Mouse (Mus musculus): ENCODE measurements around the gene Fcrl1.
"Not testable (repeated sequence)": the region's sequence is repeated elsewhere in the genome, so short reads cannot be mapped to it uniquely, and the experiment has no call there.

Fcrl1 gene

GRCm38 (mm10) chr3:87376195-87377165, at the start of gene Fcrl1:
Fcrl1 (plus strand) TSS chr3:87376387.
- no peak for DNase-seq

GRCm38 (mm10) chr3:87337899-87338298, 38.3 kb upstream of the Fcrl1 start:
- no peak for DNase-seq

- DNase-seq, result not testable (repeated sequence)
Observed at GRCm38 (mm10) chr3:87350992-87351391, 25.2 kb upstream of the Fcrl1 start.

GRCm38 (mm10) chr3:87357581-87357980, 18.6 kb upstream of the Fcrl1 start, which contains the start of gene Cd5l:
Cd5l (plus strand) TSS chr3:87357881.
- DNase-seq, result no peak

GRCm38 (mm10) chr3:87359215-87359614, 17.0 kb upstream of the Fcrl1 start:
- DNase-seq, result no peak

GRCm38 (mm10) chr3:87360466-87360865, 15.7 kb upstream of the Fcrl1 start:
- no peak for DNase-seq

GRCm38 (mm10) chr3:87365691-87366090, 10.5 kb upstream of the Fcrl1 start:
- DNase-seq, result no peak

GRCm38 (mm10) chr3:87367511-87367910, 8.7 kb upstream of the Fcrl1 start:
- DNase-seq, result no peak

- no peak for DNase-seq
Observed at GRCm38 (mm10) chr3:87369181-87369580, 7.0 kb upstream of the Fcrl1 start.

- peak in 1 of 2 experiments; percentile 14 for DNase-seq
Observed at GRCm38 (mm10) chr3:87377228-87377627, 1.0 kb downstream of the Fcrl1 start.

GRCm38 (mm10) chr3:87377719-87378118, 1.5 kb downstream of the Fcrl1 start:
- no peak for DNase-seq

GRCm38 (mm10) chr3:87379641-87380315, 3.6 kb downstream of the Fcrl1 start:
- DNase-seq, result not testable (repeated sequence)

GRCm38 (mm10) chr3:87381806-87382712, 5.9 kb downstream of the Fcrl1 start:
- no peak for DNase-seq

- no peak for DNase-seq
Observed at GRCm38 (mm10) chr3:87383308-87383707, 7.1 kb downstream of the Fcrl1 start.

- no peak for DNase-seq
Observed at GRCm38 (mm10) chr3:87385105-87385504, 8.9 kb downstream of the Fcrl1 start.

- no peak for DNase-seq
Observed at GRCm38 (mm10) chr3:87390935-87391334, 14.7 kb downstream of the Fcrl1 start.

- DNase-seq, result no peak
Observed at GRCm38 (mm10) chr3:87398809-87399208, 22.6 kb downstream of the Fcrl1 start.

- DNase-seq, result no peak
Observed at GRCm38 (mm10) chr3:87399906-87400305, 23.7 kb downstream of the Fcrl1 start.

GRCm38 (mm10) chr3:87401321-87401720, 25.1 kb downstream of the Fcrl1 start:
- DNase-seq, result no peak

- DNase-seq, result peak; percentile 12 to 14
Observed at GRCm38 (mm10) chr3:87408171-87408570, 32.0 kb downstream of the Fcrl1 start.

GRCm38 (mm10) chr3:87409196-87409935, 33.2 kb downstream of the Fcrl1 start:
- no peak for DNase-seq

GRCm38 (mm10) chr3:87410605-87411004, 34.4 kb downstream of the Fcrl1 start:
- no peak for DNase-seq

All from kidney, postnatal 36 days (tissue).